Mouse (Mus musculus) lung, adult 2 months (tissue): ENCODE measurements around the gene C1qtnf6.

Experiments used
- CTCF ChIP-seq: fragments of 200-500 bp; IDR thresholded peaks from 2 replicates; pipeline ENCODE4 v1.5.1; 2011; ENCODE audit warnings: mild to moderate bottlenecking, low read length, control low read depth; ENCODE audit not compliant: insufficient read depth
- POLR2A ChIP-seq: fragments of 200-500 bp; IDR thresholded peaks from 2 replicates; pipeline ENCODE4 v1.6.1; 2011; ENCODE audit warnings: low read depth, mild to moderate bottlenecking, control low read depth, low read length, borderline replicate concordance; ENCODE audit errors: extremely low read depth

DNA sequence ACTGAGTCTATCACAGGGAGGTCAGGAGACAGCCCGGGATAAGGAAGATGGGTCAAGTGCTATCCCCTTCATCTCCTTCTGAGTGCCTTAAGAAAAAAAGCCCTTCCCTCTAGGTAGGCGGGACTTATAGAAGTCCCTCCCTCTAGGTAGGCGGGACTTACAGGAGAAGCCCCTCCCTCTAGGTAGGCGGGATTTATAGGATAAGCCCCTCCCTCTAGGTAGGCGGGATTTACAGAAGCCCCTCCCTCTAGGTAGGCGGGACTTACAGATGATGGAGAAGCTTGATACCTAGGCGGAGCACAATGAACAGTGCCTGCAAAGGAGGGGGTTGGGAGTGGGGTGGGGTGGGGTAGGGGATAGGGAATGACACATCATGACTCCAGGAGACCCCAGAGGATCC is 51.1 kb downstream of the C1qtnf6 start:
- TF ChIP-seq POLR2A (no peak), CTCF (no peak)
